In the genomic region with DNA sequence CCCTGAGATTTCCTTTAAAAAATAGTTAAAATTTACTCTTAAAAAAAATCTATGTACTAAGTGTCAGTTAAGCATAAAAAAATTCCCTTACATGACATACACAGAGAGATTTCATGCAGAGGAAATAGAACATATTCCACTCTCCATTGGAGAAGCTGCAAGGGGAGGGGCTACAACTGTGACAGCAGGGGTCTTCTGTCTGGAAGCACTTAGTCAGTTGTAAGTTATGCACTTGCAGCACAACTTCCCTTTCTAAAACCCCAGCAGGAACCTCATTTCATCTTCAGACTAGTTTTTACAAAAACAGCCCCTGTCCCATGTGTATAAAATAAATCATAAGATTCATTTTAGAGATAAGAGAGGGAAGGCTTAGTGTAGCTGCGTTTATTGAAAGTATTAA, we compare ENCODE assay signal across 24 mouse cellular contexts.
DNase-seq lines count a peak whose midpoint lies in the region; ATAC-seq and TF ChIP-seq lines count a peak whose summit lies in the region.
"Had no signal": no experiment of that assay in that cellular context is flagged by ENCODE, and none has a peak within 500 bp of the region (broad histone marks: within the 10 kb centered on the region; RNA-seq: fewer than 3 reads in every experiment).

No protein-coding gene starts in this region.

- no peaks in the 10 kb centered on the region for H3K9me3 ChIP-seq in kidney, postnatal 0 days (replicated peaks; ENCODE audit: low read length)
- H3K9me3 ChIP-seq in kidney, embryonic 15.5 days (replicated peaks), result no peaks in the 10 kb centered on the region
- no peaks in the 10 kb centered on the region for H3K9me3 ChIP-seq in embryonic facial prominence, embryonic 14.5 days (ENCODE audit: control insufficient read depth, low read length)
- H3K9me3 ChIP-seq: embryonic facial prominence, embryonic 15.5 days; forebrain, embryonic 10.5 days; forebrain, embryonic 15.5 days; heart, embryonic 10.5 days; hindbrain, embryonic 15.5 days had no signal

- no peaks in the 10 kb centered on the region for H3K27me3 ChIP-seq in kidney, postnatal 0 days (ENCODE audit: insufficient read depth, low read length)
- no peaks in the 10 kb centered on the region for H3K27me3 ChIP-seq in kidney, embryonic 15.5 days
- no peaks in the 10 kb centered on the region for H3K27me3 ChIP-seq in embryonic facial prominence, embryonic 14.5 days (replicated peaks; ENCODE audit: control insufficient read depth, insufficient read depth, low read length)
- H3K27me3 ChIP-seq: embryonic facial prominence, embryonic 15.5 days; forebrain, embryonic 15.5 days; hindbrain, embryonic 15.5 days had no signal

- H3K9ac ChIP-seq in kidney, postnatal 0 days (ENCODE audit: low read depth, low read length), result no peak overlapping the region
- H3K9ac ChIP-seq in kidney, embryonic 15.5 days, result no peak overlapping the region
- H3K9ac ChIP-seq in embryonic facial prominence, embryonic 14.5 days (ENCODE audit: low read depth, low read length), result no peak overlapping the region
- H3K9ac ChIP-seq: embryonic facial prominence, embryonic 15.5 days; forebrain, embryonic 15.5 days; hindbrain, embryonic 15.5 days had no signal

- ATAC-seq in kidney, postnatal 0 days (replicated peaks; ENCODE audit: low FRiP score, low read depth), result no peak
- ATAC-seq in kidney, embryonic 15.5 days (replicated peaks; ENCODE audit: low FRiP score), result no peak
- ATAC-seq in embryonic facial prominence, embryonic 14.5 days (ENCODE audit: low read depth), result no peak
- ATAC-seq: CD4-positive, CD25-positive, alpha-beta regulatory T cell, adult 4 months; forebrain, embryonic 15.5 days had no signal

- 54% methylated on average over 1 of the region's 1 CpGs for WGBS in kidney, postnatal 0 days
- WGBS in kidney, embryonic 15.5 days, result 46% methylated on average over 1 of the region's 1 CpGs
- WGBS in embryonic facial prominence, embryonic 14.5 days, result 37% methylated on average over 1 of the region's 1 CpGs

- no peaks in the 10 kb centered on the region for H3K4me1 ChIP-seq in kidney, postnatal 0 days (replicated peaks; ENCODE audit: insufficient read depth, low read length)
- H3K4me1 ChIP-seq in kidney, embryonic 15.5 days, result no peaks in the 10 kb centered on the region
- no peaks in the 10 kb centered on the region for H3K4me1 ChIP-seq in embryonic facial prominence, embryonic 14.5 days (ENCODE audit: control insufficient read depth, insufficient read depth, low read length)
- H3K4me1 ChIP-seq: embryonic facial prominence, embryonic 15.5 days; forebrain, embryonic 10.5 days; forebrain, embryonic 15.5 days; heart, embryonic 10.5 days; hindbrain, embryonic 15.5 days had no signal

- peak; percentile 39 for DNase-seq in embryo, embryonic 10.5 days (ENCODE audit: low spot score)
- DNase-seq in embryo, embryonic 9.5 days (ENCODE audit: extremely low spot score), result no peak
- DNase-seq in kidney, postnatal 0 days (ENCODE audit: low spot score), result peak; percentile 37
- peak; percentile 34 for DNase-seq in embryonic facial prominence, embryonic 14.5 days (ENCODE audit: low spot score)
- peak; percentile 40 for DNase-seq in retina, postnatal 1 day
- DNase-seq in left cerebral cortex, adult 18-20 months (ENCODE audit: low spot score in 2 of 2), result no peak
- DNase-seq: adrenal gland, adult 8-10 months; adrenal gland, postnatal 36 days; B cell, adult 2 months; cerebellum, adult 11 months; cerebellum, adult 8-10 months; cerebellum, postnatal 14 days; gastrocnemius, postnatal 10 days; heart, adult 18-20 months; heart, postnatal 10 days had no signal

- no peak overlapping the region for H3K4me2 ChIP-seq in kidney, postnatal 0 days (ENCODE audit: low read length)
- H3K4me2 ChIP-seq in kidney, embryonic 15.5 days, result no peak overlapping the region
- H3K4me2 ChIP-seq in embryonic facial prominence, embryonic 14.5 days (ENCODE audit: low read depth, low read length), result no peak overlapping the region
- H3K4me2 ChIP-seq: embryonic facial prominence, embryonic 15.5 days; forebrain, embryonic 15.5 days; hindbrain, embryonic 15.5 days had no signal

- H3K27ac ChIP-seq in kidney, postnatal 0 days, result no peak overlapping the region
- H3K27ac ChIP-seq in kidney, embryonic 15.5 days, result no peak overlapping the region
- H3K27ac ChIP-seq in embryonic facial prominence, embryonic 14.5 days (replicated peaks; ENCODE audit: low read depth, low read length), result no peak overlapping the region
- H3K27ac ChIP-seq: embryonic facial prominence, embryonic 15.5 days; forebrain, embryonic 10.5 days; forebrain, embryonic 15.5 days; heart, embryonic 10.5 days; hindbrain, embryonic 15.5 days had no signal

- H3K4me3 ChIP-seq in kidney, postnatal 0 days (replicated peaks; ENCODE audit: low read depth, low read length), result no peak overlapping the region
- H3K4me3 ChIP-seq in kidney, embryonic 15.5 days (replicated peaks), result no peak overlapping the region
- H3K4me3 ChIP-seq in embryonic facial prominence, embryonic 14.5 days (ENCODE audit: low read depth, low read length), result no peak overlapping the region
- H3K4me3 ChIP-seq: embryonic facial prominence, embryonic 15.5 days; erythroblast, embryonic 14.5 days; forebrain, embryonic 10.5 days; forebrain, embryonic 15.5 days; heart, embryonic 10.5 days; hindbrain, embryonic 15.5 days had no signal

- no peak for TF ChIP-seq CTCF in kidney, postnatal 0 days (IDR thresholded peaks at IDR 0.05; ENCODE audit: low read depth)

- no peaks in the 10 kb centered on the region for H3K36me3 ChIP-seq in kidney, postnatal 0 days (ENCODE audit: insufficient read depth, low read length)
- H3K36me3 ChIP-seq in kidney, embryonic 15.5 days, result no peaks in the 10 kb centered on the region
- no peaks in the 10 kb centered on the region for H3K36me3 ChIP-seq in embryonic facial prominence, embryonic 14.5 days (ENCODE audit: control insufficient read depth, insufficient read depth, low read length)
- H3K36me3 ChIP-seq: embryonic facial prominence, embryonic 15.5 days; forebrain, embryonic 10.5 days; forebrain, embryonic 15.5 days; G1E; heart, embryonic 10.5 days; hindbrain, embryonic 15.5 days had no signal

Comparison
In these comparisons a context has a peak if more than half of its experiments do, and no peak if none do; other contexts are left out.
1. DNase-seq: peak in embryo, embryonic 10.5 days (single experiment), kidney, postnatal 0 days (single experiment), embryonic facial prominence, embryonic 14.5 days (single experiment) and retina, postnatal 1 day (single experiment); none in embryo, embryonic 9.5 days (single experiment) and left cerebral cortex, adult 18-20 months (0 of 2).